ENCODE assay signal across 19 mouse cellular contexts in the genomic region with DNA sequence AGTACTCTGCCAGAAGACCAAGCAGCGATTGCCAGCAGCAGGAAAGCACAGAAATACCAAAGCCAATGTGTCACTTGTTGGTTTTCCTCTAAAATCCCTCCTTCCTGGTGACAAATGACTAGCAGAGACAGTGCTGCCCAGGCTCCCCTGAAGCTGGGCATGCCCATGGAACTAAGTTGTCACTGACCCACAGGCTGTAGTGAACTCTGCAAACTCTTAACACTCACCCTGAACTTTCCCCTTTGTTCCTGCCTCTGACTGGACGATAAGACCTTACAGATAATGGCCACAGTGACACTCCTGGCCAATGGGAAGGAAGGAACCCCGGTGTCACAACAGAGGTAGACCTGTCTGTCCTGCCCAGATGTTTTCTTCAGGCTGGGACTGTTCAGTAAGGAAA. TPM values are rescaled to one million over a fixed set of nuclear protein-coding genes. Genes with fewer than 3 reads are reported as not detected.
DNase-seq lines count a peak whose midpoint lies in the region; ATAC-seq lines count a peak whose summit lies in the region.
"Had no signal": no experiment of that assay in that cellular context is flagged by ENCODE, and none has a peak within 500 bp of the region (broad histone marks: within the 10 kb centered on the region; RNA-seq: fewer than 3 reads in every experiment).

No protein-coding gene starts in this region.

- no peak overlapping the region for H3K9ac ChIP-seq in heart, embryonic 12.5 days
- no peak overlapping the region for H3K9ac ChIP-seq in intestine, embryonic 15.5 days
- no peak overlapping the region for H3K9ac ChIP-seq in liver, embryonic 16.5 days (ENCODE audit: low read depth, low read length)
- H3K9ac ChIP-seq: embryonic facial prominence, embryonic 13.5 days; hindbrain, embryonic 12.5 days; lung, embryonic 15.5 days had no signal

- H3K27me3 ChIP-seq in heart, embryonic 12.5 days (replicated peaks) = no peaks in the 10 kb centered on the region
- H3K27me3 ChIP-seq in intestine, embryonic 15.5 days (replicated peaks) = no peaks in the 10 kb centered on the region
- H3K27me3 ChIP-seq in liver, embryonic 16.5 days (ENCODE audit: control insufficient read depth, insufficient read depth, low read depth, low read length) = no peaks in the 10 kb centered on the region
- H3K27me3 ChIP-seq: embryonic facial prominence, embryonic 13.5 days; hindbrain, embryonic 12.5 days; lung, embryonic 15.5 days; Patski had no signal

- 0 out of 2 replicates have a peak overlapping the region, but pooled peaks have one; percentile 4 for H3K27ac ChIP-seq in heart, embryonic 12.5 days (ENCODE audit: poor library complexity, severe bottlenecking)
- H3K27ac ChIP-seq in intestine, embryonic 15.5 days = no peak overlapping the region
- H3K27ac ChIP-seq in liver, embryonic 16.5 days (ENCODE audit: low read length) = no peak overlapping the region
- H3K27ac ChIP-seq: embryonic facial prominence, embryonic 13.5 days; hindbrain, embryonic 12.5 days; lung, embryonic 15.5 days had no signal

- H3K4me1 ChIP-seq in heart, embryonic 12.5 days (replicated peaks) = peaks cover 84% of the 10 kb centered on the region
- peaks cover 12% of the 10 kb centered on the region; the same call in 1 of the 2 replicates for H3K4me1 ChIP-seq in intestine, embryonic 15.5 days (replicated peaks)
- no peaks in the 10 kb centered on the region; the same call in 1 of the 2 replicates for H3K4me1 ChIP-seq in liver, embryonic 16.5 days (ENCODE audit: control insufficient read depth, low read depth, low read length)

- peaks cover 8% of the 10 kb centered on the region for H3K36me3 ChIP-seq in heart, embryonic 12.5 days
- no peaks in the 10 kb centered on the region for H3K36me3 ChIP-seq in intestine, embryonic 15.5 days
- no peaks in the 10 kb centered on the region for H3K36me3 ChIP-seq in liver, embryonic 16.5 days (ENCODE audit: control insufficient read depth, insufficient read depth)
- H3K36me3 ChIP-seq: hindbrain, embryonic 12.5 days; lung, embryonic 15.5 days had no signal

- H3K9me3 ChIP-seq in heart, embryonic 12.5 days (replicated peaks) = no peaks in the 10 kb centered on the region
- H3K9me3 ChIP-seq in intestine, embryonic 15.5 days = no peaks in the 10 kb centered on the region
- H3K9me3 ChIP-seq in liver, embryonic 16.5 days (replicated peaks; ENCODE audit: control insufficient read depth, low read length) = no peaks in the 10 kb centered on the region
- H3K9me3 ChIP-seq: embryonic facial prominence, embryonic 13.5 days; hindbrain, embryonic 12.5 days; lung, embryonic 15.5 days had no signal

- no peak overlapping the region for H3K4me3 ChIP-seq in heart, embryonic 12.5 days
- H3K4me3 ChIP-seq in intestine, embryonic 15.5 days (replicated peaks) = no peak overlapping the region
- H3K4me3 ChIP-seq in liver, embryonic 16.5 days (ENCODE audit: low read depth, low read length) = no peak overlapping the region
- H3K4me3 ChIP-seq: embryonic facial prominence, embryonic 13.5 days; hindbrain, embryonic 12.5 days; lung, embryonic 15.5 days had no signal

- DNase-seq in heart, adult 9 months (ENCODE audit: low spot score in 2 of 2) = no peak
- DNase-seq in adipocyte (ENCODE audit: low spot score) = peak; percentile 46
- no peak for DNase-seq in left cerebral cortex, adult 18-20 months (ENCODE audit: low spot score in 2 of 2)
- DNase-seq: gastrocnemius, postnatal 10 days; kidney, adult 11 months; kidney, postnatal 25 days; left cerebral cortex, postnatal 4 days had no signal

- 0 out of 2 replicates have a peak overlapping the region, but pooled peaks have one; percentile 6 for H3K4me2 ChIP-seq in heart, embryonic 12.5 days
- H3K4me2 ChIP-seq in intestine, embryonic 15.5 days (replicated peaks) = no peak overlapping the region
- H3K4me2 ChIP-seq in liver, embryonic 16.5 days (ENCODE audit: low read depth, low read length) = no peak overlapping the region
- H3K4me2 ChIP-seq: embryonic facial prominence, embryonic 13.5 days; hindbrain, embryonic 12.5 days; lung, embryonic 15.5 days had no signal

- ATAC-seq in heart, embryonic 12.5 days (ENCODE audit: insufficient number of reproducible peaks, low FRiP score) = no peak
- ATAC-seq in intestine, embryonic 15.5 days = peak; percentile 69
- ATAC-seq in liver, embryonic 16.5 days (ENCODE audit: low read depth) = peak; percentile 77
- no peak for ATAC-seq in erythroblast, adult 5-6 weeks (replicated peaks; ENCODE audit: low FRiP score, poor library complexity, severe bottlenecking)
- ATAC-seq: forebrain, embryonic 16.5 days; Patski had no signal

- WGBS in heart, embryonic 12.5 days = 27% methylated on average over 3 of the region's 3 CpGs
- WGBS in intestine, embryonic 15.5 days = 75% methylated on average over 3 of the region's 3 CpGs
- 38% methylated on average over 3 of the region's 3 CpGs for WGBS in liver, embryonic 16.5 days (ENCODE audit: insufficient replicate concordance)

RNA-seq across cellular contexts. Expression of a gene that starts 43.3 kb away (rescaled TPM):
- not detected in 2 replicates for polyA plus RNA-seq in heart, embryonic 12.5 days (2016; fragmentation: Nextera tagmentation; extraction: Ambion mirVana)
- polyA plus RNA-seq in intestine, embryonic 15.5 days (2015; fragmentation: Nextera tagmentation; extraction: Ambion mirVana) = not detected in 2 replicates
- polyA plus RNA-seq in liver, embryonic 16.5 days (2015; fragmentation: Nextera tagmentation; extraction: Ambion mirVana) = not detected in 2 replicates
- total RNA-seq in left cerebral cortex, adult 18-20 months (2021) = not detected
- not detected in 2 replicates for total RNA-seq in erythroblast, adult 5-6 weeks (2015; ENCODE audit: low replicate concordance)
- 1.4 TPM in 1 of 2 replicates, not detected in the other for total RNA-seq in erythroblast, adult 5-6 weeks (2017; ENCODE audit: low replicate concordance)
- total RNA-seq: gastrocnemius, postnatal 10 days; layer of hippocampus, postnatal 14 days; left cerebral cortex, postnatal 4 days; megakaryocyte-erythroid progenitor cell, adult 5-6 weeks; monocyte, adult 5-6 weeks had no signal
- polyA plus RNA-seq: embryonic facial prominence, embryonic 13.5 days; hindbrain, embryonic 12.5 days; lung, embryonic 15.5 days; Patski had no signal

RNA-seq across cellular contexts. Expression of a gene that starts 53.7 kb away (rescaled TPM):
- polyA plus RNA-seq in heart, embryonic 12.5 days (2016; fragmentation: Nextera tagmentation; extraction: Ambion mirVana) = 11.6 and 12.0 TPM in 2 replicates
- polyA plus RNA-seq in intestine, embryonic 15.5 days (2015; fragmentation: Nextera tagmentation; extraction: Ambion mirVana) = 4.9 and 5.2 TPM in 2 replicates
- 2.0 and 2.1 TPM in 2 replicates for polyA plus RNA-seq in liver, embryonic 16.5 days (2015; fragmentation: Nextera tagmentation; extraction: Ambion mirVana)
- total RNA-seq in left cerebral cortex, adult 18-20 months (2021) = 10 to 100 TPM; 32.2 to 32.8 TPM
- 0.77 and 0.84 TPM in 2 replicates for total RNA-seq in erythroblast, adult 5-6 weeks (2015; ENCODE audit: low replicate concordance)
- 2.8 TPM in 1 of 2 replicates, not detected in the other for total RNA-seq in erythroblast, adult 5-6 weeks (2017; ENCODE audit: low replicate concordance)

RNA-seq across cellular contexts. Expression of a gene that starts 53.9 kb away (rescaled TPM):
- 7.0 and 8.0 TPM in 2 replicates for polyA plus RNA-seq in heart, embryonic 12.5 days (2016; fragmentation: Nextera tagmentation; extraction: Ambion mirVana)
- polyA plus RNA-seq in intestine, embryonic 15.5 days (2015; fragmentation: Nextera tagmentation; extraction: Ambion mirVana) = 5.2 and 5.5 TPM in 2 replicates
- polyA plus RNA-seq in liver, embryonic 16.5 days (2015; fragmentation: Nextera tagmentation; extraction: Ambion mirVana) = 4.6 and 5.5 TPM in 2 replicates
- total RNA-seq in left cerebral cortex, adult 18-20 months (2021) = 10 to 100 TPM; 32.6 to 35.2 TPM
- total RNA-seq in erythroblast, adult 5-6 weeks (2015; ENCODE audit: low replicate concordance) = not detected in 2 replicates
- not detected in 2 replicates for total RNA-seq in erythroblast, adult 5-6 weeks (2017; ENCODE audit: low replicate concordance)
- total RNA-seq: megakaryocyte-erythroid progenitor cell, adult 5-6 weeks had no signal

Comparison
In these comparisons a context has a peak if more than half of its experiments do, and no peak if none do; other contexts are left out.
1. ATAC-seq: peak in intestine, embryonic 15.5 days (single experiment) and liver, embryonic 16.5 days (single experiment); none in heart, embryonic 12.5 days (single experiment) and erythroblast, adult 5-6 weeks (single experiment).